Mouse (Mus musculus) heart, postnatal 0 days (tissue): ENCODE measurements around the gene Bicdl2.

ENCODE experiments used
- CTCF ChIP-seq: IDR thresholded peaks from 2 replicates; pipeline ENCODE4 v1.5.1; 2016; ENCODE audit warnings: antibody characterized with exemption, control low read depth, low read depth
- EP300 ChIP-seq: IDR thresholded peaks from 2 replicates; pipeline ENCODE4 v1.6.1; 2016; ENCODE audit warnings: antibody characterized with exemption, low read depth

DNA sequence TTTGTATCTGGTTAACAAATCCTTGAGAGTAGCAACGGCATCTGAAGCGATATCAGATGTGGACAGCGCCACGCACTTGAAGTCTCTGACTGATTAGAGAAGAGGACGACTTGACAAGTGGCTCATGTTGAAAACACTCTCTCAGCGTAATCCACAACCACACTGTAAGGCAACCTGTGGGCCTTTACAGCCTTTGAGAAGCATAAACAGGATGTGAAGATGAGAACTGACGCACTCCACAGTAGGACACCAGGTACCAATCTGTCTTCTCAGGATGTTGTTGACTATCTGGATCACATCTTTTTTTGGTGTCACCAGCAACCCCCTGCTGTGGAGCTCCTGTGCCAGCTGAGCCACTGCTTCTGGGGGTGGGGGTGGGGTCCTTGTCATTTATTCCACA is 40.0 kb upstream of the Bicdl2 start:
- TF ChIP-seq CTCF, result no peak
- TF ChIP-seq EP300, result no peak
